Mouse (Mus musculus): ENCODE measurements around the gene Zic4.

The Zic4 gene

DNA sequence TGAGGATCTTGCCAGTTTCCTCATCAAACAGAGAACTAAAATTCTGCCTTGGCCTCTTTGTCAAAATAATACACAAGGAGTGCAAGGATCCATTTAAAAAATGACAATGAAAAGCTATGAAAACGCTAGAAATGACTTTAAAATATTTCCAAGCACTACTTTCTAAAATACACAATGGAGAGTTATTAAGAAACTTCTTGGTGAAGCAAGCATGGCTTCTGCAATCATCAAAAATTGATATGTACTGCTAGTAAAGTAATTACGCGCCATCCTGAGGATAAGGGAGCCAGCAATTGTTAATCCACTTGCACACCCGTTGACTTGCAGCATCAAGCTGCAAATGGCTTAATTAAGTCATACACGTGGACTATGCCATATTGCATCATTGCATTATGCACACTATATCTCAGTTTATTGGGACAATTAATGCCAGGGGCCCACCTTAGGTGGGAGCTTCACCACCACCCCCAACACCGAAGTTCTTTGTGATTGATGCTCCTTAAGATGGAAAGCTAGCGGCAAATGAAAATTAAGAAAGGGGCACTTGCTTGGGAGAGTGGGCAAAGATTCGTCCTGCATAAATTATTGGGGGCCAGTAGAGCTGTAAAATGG is 38.4 kb downstream of the Zic4 start:
- DNase-seq (ENCODE audit: low read depth, low spot score) = no peak

DNA sequence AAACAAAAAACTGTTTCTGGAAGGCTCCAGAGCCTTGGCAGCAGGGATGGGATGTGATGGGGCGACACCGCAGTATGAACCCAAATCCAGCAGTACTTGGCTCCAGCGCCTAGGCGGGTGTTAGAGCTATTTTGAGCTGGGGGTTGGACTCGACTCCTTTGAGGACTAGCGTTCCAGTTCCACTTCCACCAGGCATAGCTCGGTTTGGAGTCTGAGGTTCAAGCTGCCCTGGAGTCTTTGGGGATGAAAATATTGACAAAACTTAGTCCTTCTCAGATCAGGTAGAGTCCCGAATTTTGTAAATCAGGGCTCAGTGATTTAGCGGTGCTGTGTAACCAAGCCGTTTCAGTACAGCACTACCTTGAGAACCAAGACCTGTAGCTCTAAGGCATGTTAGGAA is 39.3 kb downstream of the Zic4 start:
- DNase-seq (ENCODE audit: low read depth, low spot score) = no peak

GRCm38 (mm10) chr9:91404229-91404628 is 42.0 kb downstream of the Zic4 start:
- DNase-seq (ENCODE audit: low read depth, low spot score) = no peak

- DNase-seq (ENCODE audit: low read depth, low spot score) = no peak
Measured at GRCm38 (mm10) chr9:91404905-91405752, 42.9 kb downstream of the Zic4 start.

GRCm38 (mm10) chr9:91405753-91406178 is 43.6 kb downstream of the Zic4 start:
- no peak for DNase-seq (ENCODE audit: low read depth, low spot score)

DNA sequence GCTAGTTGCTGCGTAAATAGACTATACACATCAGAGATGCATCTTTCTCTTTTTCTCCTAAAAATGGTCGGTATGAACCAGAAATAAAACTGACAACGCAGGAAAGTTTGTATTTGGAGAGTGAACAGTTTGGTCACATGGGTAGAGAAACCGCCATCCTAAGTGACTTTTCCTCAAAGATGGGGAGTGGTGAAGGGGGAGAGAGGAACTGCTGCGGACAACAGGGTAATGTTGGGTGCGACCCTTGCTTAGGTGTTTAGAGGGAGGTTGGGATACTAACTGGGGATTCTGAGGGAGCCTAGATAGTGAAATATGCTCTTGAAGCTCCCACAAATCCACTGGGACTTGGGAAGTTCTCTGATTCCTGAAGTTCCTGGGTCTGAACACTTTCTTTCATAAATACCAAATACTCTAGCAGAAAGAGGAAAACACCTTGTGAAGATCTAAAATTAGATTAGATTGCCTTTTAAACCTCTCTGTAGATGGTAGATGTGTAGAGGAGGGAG is 44.1 kb downstream of the Zic4 start:
- DNase-seq (ENCODE audit: low read depth, low spot score) = no peak

GRCm38 (mm10) chr9:91409771-91410170 is 47.6 kb downstream of the Zic4 start:
- no peak for DNase-seq (ENCODE audit: low read depth, low spot score)

- no peak for DNase-seq (ENCODE audit: low read depth, low spot score)
Measured at GRCm38 (mm10) chr9:91414007-91414661, 51.9 kb downstream of the Zic4 start.

GRCm38 (mm10) chr9:91420441-91420840 is 58.2 kb downstream of the Zic4 start:
- no peak for DNase-seq (ENCODE audit: low read depth, low spot score)
